Mouse (Mus musculus): ENCODE measurements around the gene Tuba3b.

The Tuba3b gene

GRCm38 (mm10) chr6:145607746-145608145 is 7.8 kb upstream of the Tuba3b start:
- DNase-seq (ENCODE audit: low spot score) = no peak

- no peak for DNase-seq (ENCODE audit: low spot score)
Observed at GRCm38 (mm10) chr6:145608693-145609092, 6.9 kb upstream of the Tuba3b start.

GRCm38 (mm10) chr6:145610901-145611300 is 4.7 kb upstream of the Tuba3b start:
- DNase-seq (ENCODE audit: low spot score) = no peak

GRCm38 (mm10) chr6:145612611-145613010 is 2.9 kb upstream of the Tuba3b start:
- no peak for DNase-seq (ENCODE audit: low spot score)

- DNase-seq (ENCODE audit: low spot score) = no peak
Observed at GRCm38 (mm10) chr6:145614219-145614618, 1.3 kb upstream of the Tuba3b start, which contains the start of gene Lmntd1. Gene Lmntd1 (minus strand): TSS chr6:145614319.

- no peak for DNase-seq (ENCODE audit: low spot score)
Observed at GRCm38 (mm10) chr6:145616402-145617229, 1.1 kb downstream of the Tuba3b start.

- DNase-seq (ENCODE audit: low spot score) = no peak
Observed at GRCm38 (mm10) chr6:145623141-145623540, 7.6 kb downstream of the Tuba3b start.

GRCm38 (mm10) chr6:145630269-145630668 is 14.7 kb downstream of the Tuba3b start:
- DNase-seq (ENCODE audit: low spot score) = no peak

- DNase-seq (ENCODE audit: low spot score) = no peak
Observed at GRCm38 (mm10) chr6:145634454-145634853, 18.9 kb downstream of the Tuba3b start.

GRCm38 (mm10) chr6:145636682-145637081 is 21.1 kb downstream of the Tuba3b start:
- no peak for DNase-seq (ENCODE audit: low spot score)

- DNase-seq (ENCODE audit: low spot score) = no peak
Observed at GRCm38 (mm10) chr6:145638248-145638647, 22.7 kb downstream of the Tuba3b start.

GRCm38 (mm10) chr6:145640971-145641506 is 25.5 kb downstream of the Tuba3b start:
- DNase-seq (ENCODE audit: low spot score) = no peak

GRCm38 (mm10) chr6:145651976-145652375 is 36.4 kb downstream of the Tuba3b start:
- DNase-seq (ENCODE audit: low spot score) = no peak

GRCm38 (mm10) chr6:145652986-145653385 is 37.4 kb downstream of the Tuba3b start:
- DNase-seq (ENCODE audit: low spot score) = no peak

GRCm38 (mm10) chr6:145653626-145654025 is 38.1 kb downstream of the Tuba3b start:
- no peak for DNase-seq (ENCODE audit: low spot score)

- DNase-seq (ENCODE audit: low spot score) = no peak
Observed at GRCm38 (mm10) chr6:145654062-145654836, 38.7 kb downstream of the Tuba3b start.

- DNase-seq (ENCODE audit: low spot score) = no peak
Observed at GRCm38 (mm10) chr6:145655678-145656077, 40.1 kb downstream of the Tuba3b start.

- DNase-seq (ENCODE audit: low spot score) = no peak
Observed at GRCm38 (mm10) chr6:145656740-145657591, 41.4 kb downstream of the Tuba3b start.

- DNase-seq (ENCODE audit: low spot score) = no peak
Observed at GRCm38 (mm10) chr6:145659116-145659515, 43.6 kb downstream of the Tuba3b start.

- DNase-seq (ENCODE audit: low spot score) = no peak
Observed at GRCm38 (mm10) chr6:145660943-145661342, 45.4 kb downstream of the Tuba3b start.

GRCm38 (mm10) chr6:145664208-145664607 is 48.7 kb downstream of the Tuba3b start:
- no peak for DNase-seq (ENCODE audit: low spot score)

- DNase-seq (ENCODE audit: low spot score) = no peak
Observed at GRCm38 (mm10) chr6:145665751-145666150, 50.2 kb downstream of the Tuba3b start.

Measured in urinary bladder, postnatal 25 days (tissue).